Mouse (Mus musculus): ENCODE measurements around the gene Fap.

- TF ChIP-seq POLR2A (IDR thresholded peaks at IDR 0.05; ENCODE audit: borderline replicate concordance, low read depth, low read length) = no peak
- no peak for TF ChIP-seq CTCF (IDR thresholded peaks at IDR 0.05; ENCODE audit: low read depth, low read length)
Observed at GRCm38 (mm10) chr2:62463287-62463686, 110.6 kb downstream of the Fap start.

All from bone marrow macrophage, adult 2 months (primary cell).